11 mouse cellular contexts compared by ENCODE assay signal in the genomic region with DNA sequence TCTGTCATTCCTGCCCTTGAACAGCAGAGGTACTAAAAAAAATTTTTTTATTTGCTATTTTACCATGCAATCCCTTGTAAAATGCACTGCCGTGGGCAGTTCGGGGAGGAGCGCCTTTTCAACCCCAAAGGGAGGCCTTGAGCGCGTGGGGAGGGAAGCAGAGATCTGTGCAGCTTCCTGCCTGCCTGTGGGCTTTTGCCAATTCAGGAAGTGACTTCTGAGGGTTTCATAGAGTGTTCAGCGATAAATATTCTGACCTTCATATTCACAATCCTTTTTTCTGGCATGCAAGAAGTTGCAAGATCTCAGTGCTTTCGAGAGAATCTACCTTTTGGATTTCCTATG.
DNase-seq lines count a peak whose midpoint lies in the region; ATAC-seq and TF ChIP-seq lines count a peak whose summit lies in the region.
"Had no signal": no experiment of that assay in that cellular context is flagged by ENCODE, and none has a peak within 500 bp of the region (broad histone marks: within the 10 kb centered on the region; RNA-seq: fewer than 3 reads in every experiment).

No protein-coding gene starts in this region.

- H3K4me3 ChIP-seq in midbrain, postnatal 0 days (ENCODE audit: low read depth, low read length) = no peak overlapping the region
- no peak overlapping the region for H3K4me3 ChIP-seq in midbrain, embryonic 13.5 days (replicated peaks)
- no peak overlapping the region for H3K4me3 ChIP-seq in midbrain, embryonic 16.5 days (ENCODE audit: low read depth, low read length)
- H3K4me3 ChIP-seq: midbrain, embryonic 15.5 days had no signal

- H3K9me3 ChIP-seq in midbrain, postnatal 0 days (ENCODE audit: low read length) = no peaks in the 10 kb centered on the region
- no peaks in the 10 kb centered on the region for H3K9me3 ChIP-seq in midbrain, embryonic 13.5 days
- no peaks in the 10 kb centered on the region for H3K9me3 ChIP-seq in midbrain, embryonic 16.5 days (replicated peaks; ENCODE audit: control insufficient read depth, low read length, poor library complexity, severe bottlenecking)
- H3K9me3 ChIP-seq: midbrain, embryonic 15.5 days had no signal

- no peaks in the 10 kb centered on the region for H3K4me1 ChIP-seq in midbrain, postnatal 0 days (ENCODE audit: insufficient read depth, low read length)
- no peaks in the 10 kb centered on the region for H3K4me1 ChIP-seq in midbrain, embryonic 13.5 days (replicated peaks)
- no peaks in the 10 kb centered on the region; the same call in 1 of the 2 replicates for H3K4me1 ChIP-seq in midbrain, embryonic 16.5 days (ENCODE audit: control insufficient read depth, insufficient read depth, low read length)

- no peak overlapping the region for H3K9ac ChIP-seq in midbrain, postnatal 0 days (replicated peaks; ENCODE audit: low read length, poor library complexity, severe bottlenecking)
- H3K9ac ChIP-seq in midbrain, embryonic 13.5 days (replicated peaks) = no peak overlapping the region
- H3K9ac ChIP-seq in midbrain, embryonic 16.5 days (ENCODE audit: low read depth, low read length) = no peak overlapping the region
- H3K9ac ChIP-seq: midbrain, embryonic 15.5 days had no signal

- H3K36me3 ChIP-seq in midbrain, postnatal 0 days (ENCODE audit: insufficient read depth, low read length) = no peaks in the 10 kb centered on the region
- H3K36me3 ChIP-seq in midbrain, embryonic 13.5 days = no peaks in the 10 kb centered on the region
- H3K36me3 ChIP-seq in midbrain, embryonic 16.5 days (ENCODE audit: control insufficient read depth, insufficient read depth, low read length) = no peaks in the 10 kb centered on the region
- H3K36me3 ChIP-seq: midbrain, embryonic 15.5 days had no signal

- WGBS in midbrain, postnatal 0 days = 69% methylated on average over 7 of the region's 7 CpGs
- WGBS in midbrain, embryonic 13.5 days = 85% methylated on average over 7 of the region's 7 CpGs
- 75% methylated on average over 7 of the region's 7 CpGs for WGBS in midbrain, embryonic 16.5 days

- no peak overlapping the region for H3K4me2 ChIP-seq in midbrain, postnatal 0 days (ENCODE audit: low read depth, low read length, poor library complexity, severe bottlenecking)
- H3K4me2 ChIP-seq in midbrain, embryonic 13.5 days (replicated peaks) = no peak overlapping the region
- no peak overlapping the region for H3K4me2 ChIP-seq in midbrain, embryonic 16.5 days (ENCODE audit: low read length)
- H3K4me2 ChIP-seq: midbrain, embryonic 15.5 days had no signal

- H3K27me3 ChIP-seq in midbrain, postnatal 0 days (ENCODE audit: insufficient read depth, low read length) = no peaks in the 10 kb centered on the region
- H3K27me3 ChIP-seq in midbrain, embryonic 13.5 days = no peaks in the 10 kb centered on the region
- H3K27me3 ChIP-seq in midbrain, embryonic 16.5 days (ENCODE audit: control insufficient read depth, insufficient read depth, low read depth, low read length) = no peaks in the 10 kb centered on the region
- H3K27me3 ChIP-seq: midbrain, embryonic 15.5 days had no signal

- intact Hi-C loops in heart, postnatal 10 days (cut with DNase I) = loop anchor here (5.0 kb wide), 1 partner anchor 65 kb away; no protein-coding TSS in a partner anchor

- no peak for TF ChIP-seq CTCF in midbrain, postnatal 0 days (IDR thresholded peaks at IDR 0.05)

- peak; percentile 14; the same call in 1 of the 2 replicates for ATAC-seq in midbrain, postnatal 0 days (ENCODE audit: low FRiP score)
- ATAC-seq in midbrain, embryonic 13.5 days = no peak
- no peak for ATAC-seq in midbrain, embryonic 16.5 days
- ATAC-seq: forebrain, embryonic 16.5 days; midbrain, embryonic 15.5 days had no signal

- H3K27ac ChIP-seq in midbrain, postnatal 0 days (ENCODE audit: low read depth, low read length) = no peak overlapping the region
- no peak overlapping the region for H3K27ac ChIP-seq in midbrain, embryonic 13.5 days
- H3K27ac ChIP-seq in midbrain, embryonic 16.5 days (ENCODE audit: low read length) = no peak overlapping the region
- H3K27ac ChIP-seq: midbrain, embryonic 15.5 days had no signal

- DNase-seq in midbrain, postnatal 0 days (ENCODE audit: low spot score) = no peak
- peak; percentile 49 for DNase-seq in heart, postnatal 10 days
- DNase-seq in kidney, postnatal 36 days = peak; percentile 48 to 58
- peak; percentile 30 for DNase-seq in thymus, postnatal 0 days (ENCODE audit: low spot score)
- DNase-seq in right cerebral cortex, postnatal 10 days (ENCODE audit: low spot score in 2 of 2) = no peak
- no peak for DNase-seq in urinary bladder, postnatal 36 days (ENCODE audit: low spot score in 2 of 2)
- DNase-seq: cerebellum, adult 8-10 months had no signal

Comparison
In these comparisons a context has a peak if more than half of its experiments do, and no peak if none do; other contexts are left out.
1. DNase-seq: peak in heart, postnatal 10 days (2 of 2), kidney, postnatal 36 days (2 of 2) and thymus, postnatal 0 days (single experiment); none in midbrain, postnatal 0 days (single experiment), right cerebral cortex, postnatal 10 days (0 of 2) and urinary bladder, postnatal 36 days (0 of 2).